Mouse (Mus musculus) G1E (cell line): ENCODE results near the gene Yipf7. TPM values are rescaled to one million over a fixed set of nuclear protein-coding genes. Genes with fewer than 3 reads are reported as not detected.

ENCODE experiments used
- ATAC-seq: 2 replicates; pipeline ENCODE4 v1.8.0; 2016; ENCODE audit warnings: mild to moderate bottlenecking; ENCODE audit not compliant: insufficient number of reproducible peaks, poor library complexity, low FRiP score, severe bottlenecking; ENCODE audit errors: extremely low read depth
- DNase-seq: peaks from one replicate; pipeline ENCODE4 v3.0.0; 2012; ENCODE audit warnings: low spot score
- H3K27me3 ChIP-seq: 2 replicates; pipeline ENCODE4 v1.6.1; 2012; ENCODE audit warnings: mild to moderate bottlenecking, low read length, inconsistent platforms; ENCODE audit not compliant: insufficient read depth
- H3K36me3 ChIP-seq: replicated peaks from 2 replicates; pipeline ENCODE3; 2012; ENCODE audit warnings: mild to moderate bottlenecking, inconsistent platforms
- H3K4me1 ChIP-seq: 2 replicates; pipeline ENCODE4 v1.6.1; 2012; ENCODE audit warnings: low read depth, low read length, inconsistent platforms, mixed read lengths; ENCODE audit not compliant: insufficient read depth
- H3K4me3 ChIP-seq: 2 replicates; pipeline ENCODE4 v1.5.1; 2012; ENCODE audit warnings: low read depth, mild to moderate bottlenecking, inconsistent platforms, low read length, moderate library complexity, mixed read lengths
- H3K9me3 ChIP-seq: replicated peaks from 2 replicates; pipeline ENCODE4 v1.6.1; 2012; ENCODE audit warnings: inconsistent platforms
- CTCF ChIP-seq: IDR thresholded peaks from 2 replicates; pipeline ENCODE4 v1.5.1; 2012; ENCODE audit warnings: low read depth, low read length, inconsistent platforms, mixed read lengths
- GATA1 ChIP-seq: IDR thresholded peaks from 2 replicates; pipeline ENCODE4 v1.6.1; 2012; ENCODE audit warnings: borderline replicate concordance, low read length, inconsistent platforms, mixed read lengths
- GATA2 ChIP-seq: IDR thresholded peaks from 2 replicates; pipeline ENCODE4 v1.6.1; 2012; ENCODE audit warnings: low read depth, low read length, inconsistent platforms, borderline replicate concordance
- POLR2AphosphoS5 ChIP-seq: IDR thresholded peaks from 2 replicates; pipeline ENCODE4 v1.6.1; 2012; ENCODE audit warnings: low read depth, low read length, inconsistent platforms; ENCODE audit not compliant: insufficient replicate concordance
- TAL1 ChIP-seq: conservative IDR thresholded peaks from 2 replicates; pipeline ENCODE4 v1.6.1; 2012; ENCODE audit warnings: low read depth, low read length, inconsistent platforms, mixed read lengths
- polyA plus RNA-seq: library from polyadenylated mRNA; stranded (reverse); fragments of >175 nt; gene quantifications from 2 replicates; pipeline ENCODE4 v1.2.3, GENCODE M21; 2012
- total RNA-seq, 2 experiments: library from RNA; stranded (forward) in 1 of 2; stranded (reverse) in 1 of 2; fragments of 200-1000 nt in 1 of 2; fragments of >200 nt in 1 of 2; fragmentation: Nextera tagmentation in 1 of 2; gene quantifications; 2 replicates each; pipeline ENCODE4 v1.2.3; 2014 to 2017

Gene Yipf7
- total and polyA plus RNA-seq, 3 experiments, result not detected

DNA sequence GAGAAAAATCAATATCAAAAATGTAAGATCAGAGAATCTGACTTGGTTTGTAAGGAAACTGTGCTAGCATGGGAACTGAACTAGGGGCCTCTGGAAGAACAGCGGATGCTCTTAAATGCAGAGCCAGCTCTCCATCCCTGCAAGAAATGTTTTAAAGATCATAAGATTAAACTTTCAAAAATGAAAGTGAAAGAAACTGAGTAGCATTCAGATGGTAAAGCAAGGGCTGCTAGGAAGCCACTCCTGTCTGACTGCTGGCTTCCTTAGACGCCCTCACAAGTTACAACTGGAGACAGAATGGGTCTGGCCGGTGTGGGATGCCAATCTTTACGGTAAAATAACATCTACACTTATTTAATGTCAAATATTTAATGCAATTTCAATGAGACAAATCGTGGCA lies 20.4 kb downstream of the Yipf7 start:
- Histone ChIP-seq H3K27me3 (no peaks in the 10 kb centered on the region), H3K4me3 (no peak overlapping the region; the same call in 1 of the 2 replicates), H3K36me3 (no peaks in the 10 kb centered on the region), H3K4me1 (no peaks in the 10 kb centered on the region), H3K9me3 (no peaks in the 10 kb centered on the region)
- ATAC-seq, result no peak
- DNase-seq, result no peak
- TF ChIP-seq CTCF (no peak), POLR2AphosphoS5 (no peak), GATA1 (no peak), TAL1 (no peak), GATA2 (no peak)

DNA sequence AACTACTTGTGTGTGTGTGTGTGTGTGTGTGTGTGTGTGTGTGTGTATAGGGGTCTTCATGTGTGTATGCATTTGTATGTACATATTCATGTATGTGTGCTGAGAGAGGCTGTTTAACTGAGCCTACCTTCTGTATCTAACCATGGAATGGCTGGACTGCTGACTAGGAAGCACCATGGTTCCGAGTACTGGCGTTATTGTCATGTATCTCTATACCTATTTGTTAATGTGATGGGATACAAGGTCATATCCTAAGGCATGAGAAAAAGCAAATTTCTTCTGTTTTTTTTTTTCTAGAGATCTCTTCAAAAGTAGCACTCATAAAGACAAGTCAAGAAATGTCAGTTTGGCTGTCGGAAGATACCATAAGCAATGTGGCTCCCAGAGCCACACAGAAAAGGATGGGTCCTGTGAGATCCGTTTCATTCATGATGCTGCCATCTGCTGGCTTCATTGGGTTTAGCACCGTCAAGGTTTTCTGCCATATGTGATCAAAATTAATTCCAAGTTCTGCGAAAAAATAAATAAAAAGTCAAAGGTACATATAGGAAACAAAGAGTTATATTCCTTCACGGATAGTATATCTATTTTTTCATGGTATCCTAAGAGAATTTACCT lies 21.7 kb downstream of the Yipf7 start:
- DNase-seq, result no peak
- peak; percentile 54 for ATAC-seq
- no peak for TF ChIP-seq GATA1
- TF ChIP-seq TAL1, result no peak
- no peak for TF ChIP-seq CTCF
- TF ChIP-seq GATA2, result no peak
- no peak for TF ChIP-seq POLR2AphosphoS5

DNA sequence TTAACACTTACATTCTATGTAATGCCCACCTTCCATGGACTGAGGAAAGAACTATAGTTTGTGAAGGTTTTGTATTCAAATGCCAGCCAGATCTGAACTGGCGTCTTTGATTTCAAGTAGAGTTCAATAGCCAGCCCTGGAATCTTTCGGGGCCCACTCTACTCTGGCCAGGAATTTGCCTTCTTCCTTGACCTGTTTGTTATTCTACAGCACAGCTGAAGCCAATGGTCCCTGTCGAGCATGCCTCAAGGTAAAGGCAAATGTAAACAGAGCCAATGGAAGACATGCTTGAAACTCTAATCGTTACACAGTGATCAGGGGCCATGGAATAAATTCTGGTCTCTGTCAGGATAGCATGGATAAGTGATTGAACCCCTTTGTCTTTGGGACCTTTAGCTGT lies 30.2 kb downstream of the Yipf7 start:
- no peak for TF ChIP-seq GATA2
- TF ChIP-seq TAL1, result no peak
- no peak for TF ChIP-seq GATA1
- no peak for TF ChIP-seq POLR2AphosphoS5
- TF ChIP-seq CTCF, result no peak
- Histone ChIP-seq H3K9me3 (no peaks in the 10 kb centered on the region), H3K4me1 (no peaks in the 10 kb centered on the region), H3K27me3 (no peaks in the 10 kb centered on the region), H3K36me3 (no peaks in the 10 kb centered on the region), H3K4me3 (no peak overlapping the region)
- DNase-seq, result no peak
- no peak for ATAC-seq

More for the DNA sequence above, 21.7 kb downstream of the Yipf7 start:
- Histone ChIP-seq H3K4me3 (no peak overlapping the region), H3K9me3 (no peaks in the 10 kb centered on the region), H3K27me3 (no peaks in the 10 kb centered on the region), H3K4me1 (no peaks in the 10 kb centered on the region), H3K36me3 (no peaks in the 10 kb centered on the region)

DNA sequence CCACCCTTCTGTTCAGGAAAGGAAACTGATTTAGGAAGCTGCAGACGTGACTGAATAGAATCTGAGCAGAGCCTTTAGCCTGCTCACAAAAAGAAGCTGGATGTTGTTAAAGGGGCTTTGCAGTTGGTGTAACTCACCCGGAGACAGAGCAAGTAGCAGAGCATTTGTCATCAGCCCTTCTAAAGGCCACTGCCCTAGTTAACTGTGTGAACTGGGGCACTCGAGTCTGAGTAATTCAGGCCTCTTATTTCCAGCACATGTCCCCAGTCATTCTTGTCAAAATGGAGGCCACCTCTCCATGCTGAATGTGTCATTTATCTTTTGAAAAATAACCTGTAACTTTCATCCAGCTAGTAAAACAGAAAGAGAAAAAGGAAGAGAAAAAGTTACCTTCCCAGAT lies 30.8 kb downstream of the Yipf7 start:
- no peaks in the 10 kb centered on the region for H3K27me3 ChIP-seq
- H3K4me3 ChIP-seq, result no peak overlapping the region
- no peak for TF ChIP-seq GATA1
- TF ChIP-seq TAL1, result no peak
- TF ChIP-seq CTCF, result no peak
- TF ChIP-seq GATA2, result no peak
- TF ChIP-seq POLR2AphosphoS5, result no peak
- H3K36me3 ChIP-seq, result no peaks in the 10 kb centered on the region
- H3K9me3 ChIP-seq, result no peaks in the 10 kb centered on the region
- ATAC-seq (no peak), DNase-seq (no peak)
- no peaks in the 10 kb centered on the region for H3K4me1 ChIP-seq

DNA sequence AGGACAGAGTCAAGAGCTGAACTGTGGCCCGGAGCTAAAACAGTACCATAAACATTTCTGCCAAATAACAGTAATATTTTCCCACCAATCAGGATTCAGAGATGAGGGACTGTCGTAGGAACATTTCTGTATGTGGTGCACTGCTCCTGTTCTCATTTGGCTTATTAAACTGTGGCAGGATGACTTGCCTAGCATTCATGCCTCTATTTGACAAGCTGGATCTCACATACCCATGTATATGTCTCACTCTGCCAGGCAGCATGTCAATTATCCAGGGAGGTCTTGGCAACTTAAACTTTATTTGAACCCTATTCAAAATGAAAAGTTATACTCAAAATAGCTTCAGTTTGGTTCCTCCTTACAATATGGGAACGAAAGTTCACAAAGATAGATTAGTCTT lies 35.4 kb downstream of the Yipf7 start:
- no peaks in the 10 kb centered on the region for H3K36me3 ChIP-seq
- no peaks in the 10 kb centered on the region for H3K4me1 ChIP-seq
- ATAC-seq, result no peak
- H3K4me3 ChIP-seq, result no peak overlapping the region
- no peak for DNase-seq
- H3K9me3 ChIP-seq, result no peaks in the 10 kb centered on the region
- TF ChIP-seq CTCF (no peak), GATA1 (no peak), POLR2AphosphoS5 (no peak), TAL1 (no peak), GATA2 (no peak)
- H3K27me3 ChIP-seq, result no peaks in the 10 kb centered on the region

DNA sequence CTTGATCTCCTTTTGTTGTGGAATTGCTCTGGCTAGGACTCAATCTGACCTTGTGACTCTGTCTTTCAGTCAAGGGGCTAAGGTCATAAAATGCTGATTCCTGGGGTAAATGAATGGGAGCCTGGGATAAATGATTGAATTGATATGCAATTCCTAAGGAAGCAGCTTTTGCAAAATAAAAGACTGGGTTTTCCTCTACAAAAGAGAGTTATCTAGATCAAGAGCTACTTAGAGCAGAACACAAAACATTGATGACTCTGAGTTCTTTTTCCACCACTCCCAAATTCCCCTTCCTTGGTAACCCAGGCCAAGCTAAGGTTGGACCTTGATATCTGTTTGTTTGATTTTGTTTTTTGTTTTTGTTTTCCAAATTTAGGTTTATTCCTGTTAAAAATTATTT lies 53.4 kb downstream of the Yipf7 start:
- TF ChIP-seq TAL1 (no peak), CTCF (no peak), GATA1 (no peak), POLR2AphosphoS5 (no peak), GATA2 (no peak)
- no peak overlapping the region for H3K4me3 ChIP-seq
- DNase-seq, result no peak
- H3K36me3 ChIP-seq, result no peaks in the 10 kb centered on the region
- no peak for ATAC-seq
- H3K27me3 ChIP-seq, result no peaks in the 10 kb centered on the region
- no peaks in the 10 kb centered on the region for H3K4me1 ChIP-seq
- H3K9me3 ChIP-seq, result no peaks in the 10 kb centered on the region
